Mouse (Mus musculus) embryonic facial prominence, embryonic 11.5 days (tissue): ENCODE measurements around the gene Pcsk6. TPM values are rescaled to one million over a fixed set of nuclear protein-coding genes. Genes with fewer than 3 reads are reported as not detected.

ENCODE experiments used
- ATAC-seq: fragments of 200-750 bp; cut with Nextera tagmentation; replicated peaks from 2 replicates; pipeline ENCODE4 v1.8.0; 2017; ENCODE audit warnings: low read depth; ENCODE audit not compliant: insufficient number of reproducible peaks, low FRiP score, low TSS enrichment
- DNase-seq: peaks from one replicate; pipeline ENCODE4 v3.0.0-alpha.2; 2015; ENCODE audit warnings: low spot score
- H3K27ac ChIP-seq: fragments of 300-500 bp; sonication (generic); replicated peaks from 2 replicates; pipeline ENCODE4 v1.5.1; 2014; ENCODE audit warnings: mild to moderate bottlenecking, low read depth, low read length, control low read depth
- H3K27me3 ChIP-seq: fragments of 300-500 bp; sonication (generic); 2 replicates; pipeline ENCODE4 v1.6.1; 2014; ENCODE audit warnings: mild to moderate bottlenecking, low read length, moderate library complexity, mixed read lengths; ENCODE audit not compliant: control insufficient read depth, insufficient read depth
- H3K36me3 ChIP-seq: fragments of 300-500 bp; sonication (generic); replicated peaks from 2 replicates; pipeline ENCODE4 v1.6.1; 2014; ENCODE audit warnings: low read depth, mild to moderate bottlenecking, low read length, moderate library complexity, mixed read lengths; ENCODE audit not compliant: control insufficient read depth, insufficient read depth
- H3K4me1 ChIP-seq: fragments of 300-500 bp; sonication (generic); 2 replicates; pipeline ENCODE4 v1.6.1; 2014; ENCODE audit warnings: low read length, mixed read lengths; ENCODE audit not compliant: control insufficient read depth, insufficient read depth
- H3K4me2 ChIP-seq: fragments of 300-500 bp; sonication (generic); 2 replicates; pipeline ENCODE4 v1.6.1; 2014; ENCODE audit warnings: low read depth, mild to moderate bottlenecking, control low read depth, low read length, moderate library complexity
- H3K4me3 ChIP-seq: fragments of 300-500 bp; sonication (generic); 2 replicates; pipeline ENCODE4 v1.5.1; 2014; ENCODE audit warnings: low read depth, low read length, control low read depth
- H3K9ac ChIP-seq: fragments of 300-500 bp; sonication (generic); replicated peaks from 2 replicates; pipeline ENCODE4 v1.6.1; 2014; ENCODE audit warnings: mild to moderate bottlenecking, control low read depth, low read length
- H3K9me3 ChIP-seq: fragments of 300-500 bp; sonication (generic); replicated peaks from 2 replicates; pipeline ENCODE4 v1.6.1; 2016; ENCODE audit warnings: mild to moderate bottlenecking, low read length, inconsistent platforms, mixed read lengths; ENCODE audit not compliant: control insufficient read depth
- WGBS: fragments of 180-500 bp; shearing (Covaris S2); extraction: QIAGEN DNeasy Blood & Tissue Kit; methylation state at CpG from one replicate; pipeline ENCODE4 v1.1.7; 2014; 5-methylcytosine and 5-hydroxymethylcytosine counted together
- polyA plus RNA-seq: library from polyadenylated mRNA; unstranded; fragments of >200 nt; fragmentation: Nextera tagmentation; extraction: Ambion mirVana; gene quantifications from 2 replicates; pipeline ENCODE4 v1.2.1, GENCODE M21; 2014

Pcsk6 gene
- polyA plus RNA-seq, 1 experiment from 2014 or later: 2.1 TPM

GRCm38 (mm10) chr7:65891831-65892230 lies 30.3 kb downstream of the Pcsk6 start:
- H3K9me3 ChIP-seq: no peaks in the 10 kb centered on the region
- no peaks in the 10 kb centered on the region for H3K36me3 ChIP-seq
- no peak overlapping the region for H3K4me2 ChIP-seq
- H3K27me3 ChIP-seq: no peaks in the 10 kb centered on the region
- H3K4me3 ChIP-seq: no peak overlapping the region
- no peaks in the 10 kb centered on the region for H3K4me1 ChIP-seq
- H3K27ac ChIP-seq: no peak overlapping the region
- WGBS: 87% methylated on average over 7 of the region's 7 CpGs
- no peak for DNase-seq
- H3K9ac ChIP-seq: no peak overlapping the region
- no peak for ATAC-seq

GRCm38 (mm10) chr7:65892264-65892828 lies 30.8 kb downstream of the Pcsk6 start:
- H3K27ac ChIP-seq: no peak overlapping the region
- no peaks in the 10 kb centered on the region for H3K36me3 ChIP-seq
- H3K9ac ChIP-seq: no peak overlapping the region
- H3K4me3 ChIP-seq: no peak overlapping the region
- H3K9me3 ChIP-seq: no peaks in the 10 kb centered on the region
- no peak overlapping the region for H3K4me2 ChIP-seq
- no peak for DNase-seq
- no peaks in the 10 kb centered on the region for H3K27me3 ChIP-seq
- 82% methylated on average over 9 of the region's 9 CpGs for WGBS
- H3K4me1 ChIP-seq: no peaks in the 10 kb centered on the region
- ATAC-seq: no peak

GRCm38 (mm10) chr7:65893546-65893945 lies 32.0 kb downstream of the Pcsk6 start:
- Histone ChIP-seq H3K27me3 (no peaks in the 10 kb centered on the region), H3K9me3 (no peaks in the 10 kb centered on the region), H3K27ac (no peak overlapping the region), H3K4me3 (no peak overlapping the region), H3K4me1 (no peaks in the 10 kb centered on the region), H3K9ac (no peak overlapping the region), H3K4me2 (no peak overlapping the region), H3K36me3 (no peaks in the 10 kb centered on the region)
- WGBS: 88% methylated on average over 10 of the region's 10 CpGs
- no peak for DNase-seq
- no peak for ATAC-seq

- no peak overlapping the region for H3K4me2 ChIP-seq
- no peaks in the 10 kb centered on the region for H3K27me3 ChIP-seq
- no peak overlapping the region for H3K27ac ChIP-seq
- no peaks in the 10 kb centered on the region for H3K9me3 ChIP-seq
- DNase-seq (no peak), ATAC-seq (no peak)
- H3K9ac ChIP-seq: no peak overlapping the region
- H3K36me3 ChIP-seq: no peaks in the 10 kb centered on the region
- H3K4me3 ChIP-seq: no peak overlapping the region
- H3K4me1 ChIP-seq: no peaks in the 10 kb centered on the region
- 72% methylated on average over 5 of the region's 5 CpGs for WGBS
Observed at GRCm38 (mm10) chr7:65895262-65895661, 33.7 kb downstream of the Pcsk6 start.

- no peak overlapping the region for H3K9ac ChIP-seq
- H3K4me1 ChIP-seq: 0 out of 2 replicates have a peak, but pooled peaks cover 3% of the 10 kb centered on the region
- no peaks in the 10 kb centered on the region for H3K36me3 ChIP-seq
- no peaks in the 10 kb centered on the region for H3K27me3 ChIP-seq
- no peak overlapping the region for H3K4me2 ChIP-seq
- no peak overlapping the region for H3K27ac ChIP-seq
- H3K4me3 ChIP-seq: no peak overlapping the region
- DNase-seq (no peak), ATAC-seq (no peak)
- H3K9me3 ChIP-seq: no peaks in the 10 kb centered on the region
- 85% methylated on average over 11 of the region's 11 CpGs for WGBS
Observed at GRCm38 (mm10) chr7:65901231-65901630, 39.7 kb downstream of the Pcsk6 start.

- DNase-seq (no peak), ATAC-seq (no peak)
- Histone ChIP-seq H3K36me3 (no peaks in the 10 kb centered on the region), H3K27me3 (no peaks in the 10 kb centered on the region), H3K27ac (no peak overlapping the region), H3K4me1 (0 out of 2 replicates have a peak, but pooled peaks cover 3% of the 10 kb centered on the region), H3K9me3 (no peaks in the 10 kb centered on the region), H3K4me2 (no peak overlapping the region), H3K4me3 (no peak overlapping the region), H3K9ac (no peak overlapping the region)
- 58% methylated on average over 13 of the region's 13 CpGs for WGBS
Observed at GRCm38 (mm10) chr7:65902471-65903180, 41.1 kb downstream of the Pcsk6 start.

- Histone ChIP-seq H3K4me3 (no peak overlapping the region), H3K27ac (no peak overlapping the region), H3K9me3 (no peaks in the 10 kb centered on the region), H3K36me3 (no peaks in the 10 kb centered on the region), H3K4me2 (no peak overlapping the region), H3K4me1 (0 out of 2 replicates have a peak, but pooled peaks cover 3% of the 10 kb centered on the region), H3K9ac (no peak overlapping the region), H3K27me3 (no peaks in the 10 kb centered on the region)
- DNase-seq (no peak), ATAC-seq (no peak)
- WGBS: 79% methylated on average over 6 of the region's 6 CpGs
Observed at GRCm38 (mm10) chr7:65903456-65903855, 41.9 kb downstream of the Pcsk6 start.

GRCm38 (mm10) chr7:65906528-65907272 lies 45.2 kb downstream of the Pcsk6 start:
- no peaks in the 10 kb centered on the region for H3K27me3 ChIP-seq
- no peak overlapping the region for H3K4me2 ChIP-seq
- no peak overlapping the region for H3K9ac ChIP-seq
- WGBS: 84% methylated on average over 9 of the region's 9 CpGs
- no peak overlapping the region for H3K4me3 ChIP-seq
- DNase-seq (no peak), ATAC-seq (no peak)
- 0 out of 2 replicates have a peak, but pooled peaks cover 3% of the 10 kb centered on the region for H3K4me1 ChIP-seq
- H3K36me3 ChIP-seq: no peaks in the 10 kb centered on the region
- H3K27ac ChIP-seq: no peak overlapping the region
- H3K9me3 ChIP-seq: no peaks in the 10 kb centered on the region
